Mouse (Mus musculus) cerebellum, adult (tissue): Measurements from ENCODE around the gene Snx32.
"Not testable (repeated sequence)": the region's sequence is repeated elsewhere in the genome, so short reads cannot be mapped to it uniquely, and the experiment has no call there.

Experiments used
- ATAC-seq: cut with Nextera tagmentation; 2 replicates; pipeline ENCODE4 v1.9.2; 2017; ENCODE audit warnings: mild to moderate bottlenecking, moderate library complexity, mixed read lengths; ENCODE audit not compliant: insufficient number of reproducible peaks, low FRiP score, low TSS enrichment

Gene Snx32

GRCm38 (mm10) chr19:5512091-5513004 is 2.0 kb upstream of the Snx32 start:
- ATAC-seq, result no peak

- ATAC-seq, result no peak
Measured at GRCm38 (mm10) chr19:5511074-5511632, 815 bp upstream of the Snx32 start.

DNA sequence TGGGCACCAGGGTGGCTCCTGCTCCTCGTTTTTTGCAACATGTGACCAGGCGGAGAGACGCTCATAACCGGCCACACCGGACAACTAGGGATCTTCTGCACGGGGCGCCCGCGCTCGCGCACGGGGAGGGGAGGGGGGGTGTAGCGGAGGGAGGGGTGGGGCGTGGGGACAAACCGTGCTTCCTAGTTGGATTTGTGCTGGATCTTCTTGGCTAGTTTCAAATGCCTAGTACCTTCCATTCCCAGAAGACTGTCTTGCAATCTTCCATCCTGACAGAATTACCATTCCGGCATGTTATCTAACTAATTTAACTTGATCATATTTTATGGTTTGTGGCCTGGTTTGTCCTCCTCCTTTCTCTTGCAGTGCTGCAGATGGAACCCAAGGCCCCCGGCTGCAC is 6.7 kb downstream of the Snx32 start, which contains the start of gene 1700020D05Rik:
Gene 1700020D05Rik (minus strand): TSS at position 101 of the 400 bp plus-strand sequence.
- no peak for ATAC-seq

- ATAC-seq, result no peak
Measured at GRCm38 (mm10) chr19:5500330-5500875, 9.9 kb downstream of the Snx32 start.

DNA sequence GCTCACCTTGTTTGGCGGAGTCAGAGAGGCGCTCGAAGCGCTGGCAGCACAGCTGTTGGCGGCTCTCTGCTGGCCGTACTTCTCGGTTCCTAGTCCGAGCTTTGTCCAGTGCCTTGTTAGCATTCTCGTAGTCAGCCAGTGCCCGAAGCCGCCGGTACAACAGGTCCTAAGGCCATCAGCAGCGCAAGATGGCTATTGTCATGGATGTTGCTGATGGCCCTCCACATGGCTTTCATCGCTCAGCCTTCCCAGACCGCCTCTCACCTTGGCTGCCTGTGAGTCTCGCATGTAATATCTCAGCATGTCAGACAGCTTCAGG is 14.3 kb downstream of the Snx32 start:
- no peak for ATAC-seq

DNA sequence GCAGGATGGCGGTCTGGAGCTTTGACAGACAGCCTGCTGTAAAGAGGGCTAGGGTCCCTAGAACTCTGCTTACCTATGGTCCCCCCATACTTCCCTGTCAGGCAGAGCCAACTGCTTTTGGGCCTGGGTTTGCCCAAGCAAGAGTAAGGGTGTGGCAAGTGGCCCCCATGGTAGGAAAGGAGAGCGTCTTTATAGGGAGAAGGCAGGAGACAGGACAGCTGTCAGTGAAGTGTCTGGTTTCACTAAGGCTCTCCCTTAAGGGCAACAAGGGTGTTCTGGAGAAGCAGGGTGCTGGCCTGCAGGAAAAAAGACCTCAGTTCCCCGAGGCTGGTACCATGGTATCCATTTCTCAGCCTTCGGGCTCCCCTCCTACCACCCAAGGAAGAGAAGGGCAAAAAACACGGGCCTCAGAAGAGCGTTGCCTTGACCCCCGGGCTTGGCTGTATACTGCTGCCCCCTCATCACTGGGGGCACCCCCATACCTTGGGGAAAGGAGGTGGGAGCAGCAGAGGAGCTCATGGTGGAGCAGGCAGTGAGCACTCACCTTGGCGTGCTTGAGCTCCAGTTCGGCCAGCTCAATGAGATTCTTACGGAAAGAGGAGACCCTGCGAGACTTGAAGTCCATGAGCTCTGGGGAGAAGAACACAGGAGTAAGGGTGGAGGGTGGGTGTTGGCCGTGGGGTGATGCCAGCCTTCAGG is 14.8 kb downstream of the Snx32 start:
- no peak for ATAC-seq

DNA sequence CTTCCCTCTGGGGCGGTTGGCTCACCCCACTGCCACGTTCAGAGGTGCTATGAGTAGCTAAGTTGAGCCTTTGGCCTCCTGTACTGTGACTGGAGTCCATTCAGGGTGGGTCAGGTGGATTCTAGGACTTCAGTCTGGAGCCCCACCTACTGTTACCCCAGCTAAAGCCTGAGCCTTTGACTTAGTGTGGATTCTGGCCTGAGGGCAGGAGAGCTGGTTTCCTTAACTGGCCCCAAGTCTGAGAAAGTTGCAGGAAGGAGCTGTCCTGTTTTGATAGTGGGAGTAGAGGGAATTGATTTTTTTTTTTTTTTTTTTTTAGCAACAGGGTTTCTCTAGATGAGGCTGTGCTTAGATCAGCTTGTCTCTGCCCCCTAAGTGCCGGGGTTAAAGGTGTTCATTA is 16.0 kb downstream of the Snx32 start:
- ATAC-seq, result no peak

DNA sequence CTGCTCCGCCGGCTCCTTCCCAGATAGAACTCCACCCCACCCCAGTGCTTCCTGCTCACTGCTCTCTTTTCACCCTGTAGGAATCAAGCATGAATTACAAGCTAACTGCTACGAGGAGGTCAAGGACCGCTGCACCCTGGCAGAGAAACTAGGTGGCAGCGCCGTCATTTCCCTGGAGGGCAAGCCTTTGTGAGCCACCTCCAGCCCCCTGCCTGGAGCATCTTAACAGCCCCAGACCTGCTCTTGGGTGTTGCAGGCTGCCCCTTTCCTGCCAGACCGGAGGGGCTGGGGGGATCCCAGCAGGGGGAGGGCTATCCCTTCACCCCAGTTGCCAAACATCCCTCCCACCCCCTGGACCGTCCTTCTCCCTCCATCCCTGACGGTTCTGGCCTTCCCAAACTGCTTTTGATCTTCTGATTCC is 17.0 kb downstream of the Snx32 start:
- ATAC-seq, result not testable (repeated sequence)

- ATAC-seq, result no peak
Measured at GRCm38 (mm10) chr19:5492641-5493040, 17.7 kb downstream of the Snx32 start.

DNA sequence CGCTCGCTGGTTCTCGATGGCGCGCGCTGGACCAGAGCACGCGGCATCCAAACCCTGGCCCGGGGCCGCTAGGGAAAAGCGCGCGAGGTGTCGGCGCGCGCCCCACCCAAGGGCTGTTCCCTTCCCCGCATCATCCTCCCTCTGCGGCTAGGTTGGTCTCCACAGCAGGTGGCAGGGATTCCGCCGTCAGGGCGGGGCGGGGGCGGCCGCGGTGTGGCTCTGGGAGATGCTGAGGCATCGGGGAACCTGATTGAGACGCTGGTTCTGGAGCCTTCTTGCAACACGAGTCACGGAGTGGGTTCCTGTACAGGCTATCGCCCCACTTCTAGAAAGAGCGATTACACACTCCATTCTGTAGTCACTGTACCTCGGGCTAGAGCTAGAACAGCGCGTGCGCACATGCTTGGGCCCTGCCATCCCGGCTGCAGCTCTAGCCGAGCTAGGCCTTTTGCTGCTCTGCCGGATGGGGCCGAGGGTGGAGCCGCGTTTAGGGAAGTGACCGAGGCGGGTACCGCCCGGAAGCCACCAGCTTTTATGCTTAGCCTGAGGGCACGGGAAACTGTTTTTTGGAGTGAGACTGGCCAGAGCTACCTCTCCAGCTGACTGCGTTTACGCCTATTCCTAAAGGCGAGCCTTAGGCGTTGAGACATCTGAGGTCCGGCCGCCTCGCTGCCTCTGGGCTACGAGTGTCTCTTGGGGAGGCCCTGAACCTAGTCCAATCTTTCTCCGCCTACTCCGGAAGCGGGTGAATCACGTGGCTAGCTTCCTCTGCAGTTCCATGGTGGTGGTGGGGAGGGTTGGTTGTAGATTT is 19.2 kb downstream of the Snx32 start:
- no peak for ATAC-seq

DNA sequence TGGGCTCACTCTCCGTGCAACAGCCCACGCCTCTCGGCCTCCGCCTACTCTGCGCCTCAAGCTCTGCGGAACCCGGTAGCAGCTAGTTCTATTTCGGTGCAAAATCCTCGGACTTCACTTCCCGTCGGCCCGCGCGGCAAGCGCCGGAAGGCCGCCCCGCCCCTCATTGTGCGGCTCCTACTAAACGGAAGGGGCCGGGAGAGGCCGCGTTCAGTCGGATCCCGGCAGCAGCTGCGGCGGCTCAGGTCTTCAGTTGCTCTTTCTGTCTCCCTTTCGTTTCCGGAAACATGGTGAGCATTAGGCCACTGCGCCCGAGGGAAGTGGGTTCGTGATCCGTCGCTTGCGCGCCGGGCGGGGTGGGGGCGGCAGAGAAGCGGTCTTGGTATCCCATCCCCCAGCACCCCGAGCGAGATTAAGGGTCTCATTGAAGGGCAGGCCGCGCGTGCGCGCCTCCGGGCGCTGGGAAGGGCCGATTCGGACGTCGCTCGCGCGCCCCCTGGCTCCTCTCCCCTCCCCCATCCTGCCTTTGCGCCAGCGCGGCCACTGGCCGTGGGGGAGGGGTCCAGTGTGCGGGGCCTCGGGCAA is 19.9 kb downstream of the Snx32 start, which contains the start of gene Cfl1:
Gene Cfl1 (plus strand): TSS at position 143 of the 585 bp plus-strand sequence.
- peak; percentile 31; the same call in 1 of the 2 replicates for ATAC-seq

- ATAC-seq, result not testable (repeated sequence)
Measured at GRCm38 (mm10) chr19:5489721-5490120, 20.6 kb downstream of the Snx32 start.

- peak; percentile 56 for ATAC-seq
Measured at GRCm38 (mm10) chr19:5488878-5489571, 21.3 kb downstream of the Snx32 start.

GRCm38 (mm10) chr19:5487768-5488550 is 22.4 kb downstream of the Snx32 start, which contains the start of gene Mus81:
Gene Mus81, minus strand, starts transcription at chr19:5488402.
- peak; percentile 31; the same call in 1 of the 2 replicates for ATAC-seq

DNA sequence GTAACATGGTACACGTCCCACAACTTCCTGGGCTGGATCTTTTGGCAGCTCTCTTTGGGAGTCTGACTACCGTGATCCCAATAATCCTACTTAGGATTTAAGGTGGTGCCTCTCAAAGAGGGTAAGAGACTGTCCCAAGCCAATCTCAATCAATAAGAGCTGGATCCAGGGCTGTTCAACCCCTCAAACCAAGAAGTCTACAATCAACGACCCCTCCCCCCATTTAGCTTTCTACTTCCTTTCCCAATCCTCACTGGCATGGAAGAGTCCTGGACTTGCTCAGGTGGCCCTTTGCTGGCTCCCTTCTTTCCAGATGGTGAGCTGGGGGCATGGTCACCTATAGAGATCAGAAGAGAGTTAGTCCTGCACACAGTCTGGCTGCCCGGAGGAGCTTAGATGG is 23.6 kb downstream of the Snx32 start:
- ATAC-seq, result no peak

- no peak for ATAC-seq
Measured at GRCm38 (mm10) chr19:5486286-5486685, 24.1 kb downstream of the Snx32 start.

DNA sequence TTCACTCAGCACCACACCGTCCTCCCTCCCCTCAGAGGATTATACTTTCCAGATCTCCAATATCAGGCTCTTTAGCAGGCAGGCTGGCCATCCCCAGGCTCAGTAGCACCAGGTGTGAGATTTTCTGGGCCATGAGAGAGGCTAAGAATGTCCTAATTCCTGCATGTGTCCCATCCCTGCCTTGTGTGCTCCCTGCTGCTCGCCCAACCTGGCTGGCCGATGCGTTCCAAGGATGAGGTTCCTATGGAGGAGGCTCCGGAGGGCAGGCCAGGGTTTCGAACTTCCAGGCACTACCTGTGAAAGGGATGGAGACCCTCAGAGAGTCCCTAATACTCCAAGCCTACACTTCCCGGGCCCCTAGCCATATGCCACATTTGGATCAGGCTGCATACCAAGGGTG is 24.5 kb downstream of the Snx32 start:
- ATAC-seq, result peak; percentile 12; the same call in 1 of the 2 replicates

DNA sequence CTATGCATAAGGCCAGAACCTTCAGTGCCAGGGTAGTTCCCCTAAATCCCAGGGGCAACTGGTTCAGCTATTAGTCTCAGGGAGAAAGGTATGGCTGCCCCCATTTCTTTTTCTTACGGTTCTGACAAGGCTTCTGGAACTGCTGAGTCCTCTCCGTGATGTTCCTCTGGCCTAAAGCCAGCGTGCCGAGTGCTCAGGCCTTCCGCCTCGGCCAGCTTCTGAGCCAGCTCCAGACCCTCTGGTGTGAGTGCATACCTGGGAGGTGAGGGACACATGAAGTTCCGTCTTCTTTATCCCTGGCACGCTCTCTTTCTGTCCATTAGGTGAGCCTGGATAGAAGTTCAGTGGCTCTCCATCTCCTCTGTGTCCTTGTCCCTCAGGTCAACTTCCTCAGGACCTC is 25.0 kb downstream of the Snx32 start:
- ATAC-seq, result no peak
